Mouse (Mus musculus) liver, embryonic 14.5 days (tissue): ENCODE measurements around the gene Nectin4.

Experiments used
- CTCF ChIP-seq: IDR thresholded peaks from 2 replicates; pipeline ENCODE4 v1.5.1; 2016; ENCODE audit warnings: antibody characterized with exemption, low read depth, control low read depth
- EP300 ChIP-seq: IDR thresholded peaks from 2 replicates; pipeline ENCODE4 v1.6.1; 2016; ENCODE audit warnings: antibody characterized with exemption, low read depth

DNA sequence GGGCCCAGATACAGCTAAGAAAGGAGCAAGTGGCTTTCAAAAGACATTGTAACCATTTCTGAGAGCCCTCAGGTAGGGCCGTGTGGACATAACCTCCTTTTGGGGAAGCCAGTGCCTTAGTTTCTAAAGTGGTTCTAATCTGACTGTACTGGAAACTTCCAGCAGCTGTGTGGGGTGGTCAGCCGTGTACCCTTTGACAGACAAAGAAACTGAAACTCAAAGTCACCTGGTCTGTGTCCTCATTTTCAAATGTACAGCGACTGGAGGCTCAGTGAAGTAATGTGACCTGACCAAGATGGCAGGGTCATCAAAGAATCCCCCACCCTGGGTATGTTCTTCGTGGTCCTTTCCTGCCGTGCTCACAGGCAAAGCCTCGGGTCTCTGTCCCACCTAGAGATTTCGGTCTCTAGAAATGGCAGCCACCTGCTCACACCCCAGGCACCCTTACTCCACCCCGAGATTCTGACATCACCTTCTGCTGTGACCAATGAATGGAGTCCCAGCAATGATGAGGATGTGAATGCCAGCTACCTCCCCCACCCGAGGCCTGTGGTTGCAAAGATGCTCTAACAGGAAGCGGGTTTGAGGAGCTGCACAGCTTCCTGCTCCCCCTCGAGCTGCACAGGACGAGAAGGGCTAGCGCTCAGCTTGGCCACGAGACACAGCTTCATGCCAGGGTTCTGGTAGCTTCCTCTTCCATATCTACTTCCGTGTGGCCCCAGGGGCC, 18.6 kb downstream of the Nectin4 start, which contains the start of gene Arhgap30:
- TF ChIP-seq EP300 (no peak), CTCF (no peak)
